Mouse (Mus musculus): ENCODE measurements at regions not wholly inside any gene's neighbourhood (a gene's known extent, or its start where the extent isn't known, plus 50 kb on each side); places are given as distances from the start of the nearest gene placed in this dataset.

DNA sequence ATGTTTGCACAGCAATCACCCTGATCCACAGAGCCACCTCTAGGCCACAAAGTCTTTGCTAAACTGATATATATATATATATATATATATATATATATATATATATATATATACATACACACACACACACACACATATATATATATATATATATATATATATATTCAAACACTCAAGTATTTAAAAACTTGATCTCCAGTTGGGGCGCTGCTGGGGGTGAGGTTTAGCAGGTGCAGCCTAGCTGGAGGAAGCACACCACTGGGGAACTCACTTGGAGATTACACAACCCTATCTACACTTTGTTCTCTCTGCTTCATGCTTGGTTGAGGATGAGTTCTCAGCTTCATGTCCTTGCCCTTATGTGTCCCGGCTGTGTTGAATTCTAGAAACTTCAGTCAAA, 153.6 kb upstream of the Sdk2 start:
- TF ChIP-seq ZC3H11A (IDR thresholded peaks at IDR 0.05; ENCODE audit: borderline replicate concordance, low read depth, low read length) (no peak), ZNF384 (IDR thresholded peaks at IDR 0.05; ENCODE audit: low read depth, low read length) (no peak), CHD2 (IDR thresholded peaks at IDR 0.05; ENCODE audit: low read depth, low read length) (no peak), HCFC1 (IDR thresholded peaks at IDR 0.05; ENCODE audit: borderline replicate concordance, insufficient read depth, low read length) (no peak), MAFK (IDR thresholded peaks at IDR 0.05; ENCODE audit: insufficient read depth, low read depth, low read length) (no peak)

Measured in ES-E14 (cell line).